Mouse (Mus musculus): ENCODE data around the gene Cxadr. TPM values are rescaled to one million over a fixed set of nuclear protein-coding genes. Genes with fewer than 3 reads are reported as not detected.

Gene Cxadr
- polyA plus RNA-seq, 1 experiment from 2014 or later = 131 TPM

- H3K4me3 ChIP-seq (replicated peaks) = peak overlapping the region; percentile 82
- no peak overlapping the region for H3K27ac ChIP-seq (replicated peaks)
- WGBS = 55% methylated on average over 10 of the region's 10 CpGs
- no peak overlapping the region for H3K9ac ChIP-seq (replicated peaks)
- no peak for ATAC-seq (ENCODE audit: low FRiP score)
- H3K36me3 ChIP-seq = no peaks in the 10 kb centered on the region
- H3K4me2 ChIP-seq = peak overlapping the region; percentile 69
- H3K4me1 ChIP-seq = peaks cover 14% of the 10 kb centered on the region; the same call in 1 of the 2 replicates
- no peaks in the 10 kb centered on the region for H3K9me3 ChIP-seq (replicated peaks)
- no peaks in the 10 kb centered on the region for H3K27me3 ChIP-seq (replicated peaks)
Observed at GRCm38 (mm10) chr16:78375222-78375621, 73.9 kb downstream of the Cxadr start.

- Histone ChIP-seq H3K4me1 (peaks cover 14% of the 10 kb centered on the region; the same call in 1 of the 2 replicates), H3K27me3 (replicated peaks) (no peaks in the 10 kb centered on the region), H3K4me2 (peak overlapping the region; percentile 69), H3K36me3 (no peaks in the 10 kb centered on the region), H3K9ac (replicated peaks) (peak overlapping the region; percentile 74), H3K4me3 (replicated peaks) (peak overlapping the region; percentile 82), H3K27ac (replicated peaks) (peak overlapping the region; percentile 58), H3K9me3 (replicated peaks) (no peaks in the 10 kb centered on the region)
- ATAC-seq (ENCODE audit: low FRiP score) = peak; percentile 67
- WGBS = under 1% methylated on average over 93 of the region's 100 CpGs
Observed at GRCm38 (mm10) chr16:78375821-78376691, 74.8 kb downstream of the Cxadr start.

GRCm38 (mm10) chr16:78376745-78377570, 75.7 kb downstream of the Cxadr start, which contains the start of gene Btg3:
Gene Btg3 (minus strand): TSS chr16:78377192.
- ATAC-seq (ENCODE audit: low FRiP score) = peak; percentile 98
- no peaks in the 10 kb centered on the region for H3K9me3 ChIP-seq (replicated peaks)

GRCm38 (mm10) chr16:78378493-78378892, 77.2 kb downstream of the Cxadr start:
- no peak for ATAC-seq (ENCODE audit: low FRiP score)
- H3K9me3 ChIP-seq (replicated peaks) = no peaks in the 10 kb centered on the region
- H3K4me3 ChIP-seq (replicated peaks) = no peak overlapping the region
- H3K27ac ChIP-seq (replicated peaks) = no peak overlapping the region
- no peak overlapping the region for H3K4me2 ChIP-seq
- H3K36me3 ChIP-seq = no peaks in the 10 kb centered on the region
- peaks cover 14% of the 10 kb centered on the region; the same call in 1 of the 2 replicates for H3K4me1 ChIP-seq
- H3K27me3 ChIP-seq (replicated peaks) = no peaks in the 10 kb centered on the region
- 85% methylated on average over 5 of the region's 5 CpGs for WGBS
- H3K9ac ChIP-seq (replicated peaks) = no peak overlapping the region

More at GRCm38 (mm10) chr16:78376745-78377570, 75.7 kb downstream of the Cxadr start, which contains the start of gene Btg3:
- Histone ChIP-seq H3K4me3 (replicated peaks) (peak within 1 kb of the TSS; percentile 82), H3K4me1 (peaks cover 14% of the 10 kb centered on the region; the same call in 1 of the 2 replicates), H3K36me3 (no peaks in the 10 kb centered on the region), H3K27ac (replicated peaks) (peak within 1 kb of the TSS; percentile 58), H3K9ac (replicated peaks) (peak within 1 kb of the TSS; percentile 74), H3K27me3 (replicated peaks) (no peaks in the 10 kb centered on the region), H3K4me2 (peak within 1 kb of the TSS; percentile 69)
- WGBS = 3% methylated on average over 50 of the region's 57 CpGs

GRCm38 (mm10) chr16:78389122-78389521, 87.8 kb downstream of the Cxadr start:
- H3K36me3 ChIP-seq = no peaks in the 10 kb centered on the region
- 53% methylated on average over 4 of the region's 4 CpGs for WGBS
- H3K9ac ChIP-seq (replicated peaks) = no peak overlapping the region

GRCm38 (mm10) chr16:78389986-78390385, 88.7 kb downstream of the Cxadr start:
- 89% methylated on average over 3 of the region's 3 CpGs for WGBS
- no peak for ATAC-seq (ENCODE audit: low FRiP score)
- H3K4me2 ChIP-seq = no peak overlapping the region
- no peak overlapping the region for H3K4me3 ChIP-seq (replicated peaks)
- no peaks in the 10 kb centered on the region for H3K9me3 ChIP-seq (replicated peaks)
- no peak overlapping the region for H3K27ac ChIP-seq (replicated peaks)
- H3K4me1 ChIP-seq = no peaks in the 10 kb centered on the region
- no peak overlapping the region for H3K9ac ChIP-seq (replicated peaks)
- no peaks in the 10 kb centered on the region for H3K27me3 ChIP-seq (replicated peaks)
- H3K36me3 ChIP-seq = no peaks in the 10 kb centered on the region

More at GRCm38 (mm10) chr16:78389122-78389521, 87.8 kb downstream of the Cxadr start:
- Histone ChIP-seq H3K27ac (replicated peaks) (no peak overlapping the region; the same call in 1 of the 2 replicates), H3K4me2 (no peak overlapping the region), H3K4me3 (replicated peaks) (no peak overlapping the region), H3K27me3 (replicated peaks) (no peaks in the 10 kb centered on the region), H3K4me1 (no peaks in the 10 kb centered on the region), H3K9me3 (replicated peaks) (no peaks in the 10 kb centered on the region)
- ATAC-seq (ENCODE audit: low FRiP score) = peak; percentile 73

- H3K4me1 ChIP-seq = no peaks in the 10 kb centered on the region
- no peak overlapping the region for H3K27ac ChIP-seq (replicated peaks)
- no peaks in the 10 kb centered on the region for H3K36me3 ChIP-seq
- H3K4me3 ChIP-seq (replicated peaks) = no peak overlapping the region
- H3K9ac ChIP-seq (replicated peaks) = no peak overlapping the region
- H3K4me2 ChIP-seq = no peak overlapping the region
- WGBS = 81% methylated on average over 2 of the region's 2 CpGs
- no peaks in the 10 kb centered on the region for H3K9me3 ChIP-seq (replicated peaks)
- ATAC-seq (ENCODE audit: low FRiP score) = no peak
- no peaks in the 10 kb centered on the region for H3K27me3 ChIP-seq (replicated peaks)
Observed at GRCm38 (mm10) chr16:78391354-78391753, 90.1 kb downstream of the Cxadr start.

GRCm38 (mm10) chr16:78398734-78399133, 97.4 kb downstream of the Cxadr start:
- ATAC-seq (ENCODE audit: low FRiP score) = no peak
- no peak overlapping the region for H3K4me3 ChIP-seq (replicated peaks)
- H3K27me3 ChIP-seq (replicated peaks) = no peaks in the 10 kb centered on the region
- H3K36me3 ChIP-seq = no peaks in the 10 kb centered on the region
- no peaks in the 10 kb centered on the region for H3K9me3 ChIP-seq (replicated peaks)
- H3K9ac ChIP-seq (replicated peaks) = no peak overlapping the region
- H3K4me1 ChIP-seq = no peaks in the 10 kb centered on the region
- H3K4me2 ChIP-seq = no peak overlapping the region
- no peak overlapping the region for H3K27ac ChIP-seq (replicated peaks)
- WGBS = 93% methylated on average over 6 of the region's 6 CpGs

- H3K4me3 ChIP-seq (replicated peaks) = no peak overlapping the region
- 96% methylated on average over 3 of the region's 3 CpGs for whole genome bisulfite sequencing
- no peaks in the 10 kb centered on the region for H3K9me3 ChIP-seq (replicated peaks)
- no peak for ATAC-seq (ENCODE audit: low FRiP score)
- H3K27me3 ChIP-seq (replicated peaks) = no peaks in the 10 kb centered on the region
- H3K4me1 ChIP-seq = no peaks in the 10 kb centered on the region
- no peak overlapping the region for H3K9ac ChIP-seq (replicated peaks)
- no peak overlapping the region for H3K4me2 ChIP-seq
- no peaks in the 10 kb centered on the region for H3K36me3 ChIP-seq
- H3K27ac ChIP-seq (replicated peaks) = no peak overlapping the region
Observed at GRCm38 (mm10) chr16:78399423-78399822, 98.1 kb downstream of the Cxadr start.

GRCm38 (mm10) chr16:78402316-78402715, 101.0 kb downstream of the Cxadr start:
- ATAC-seq (ENCODE audit: low FRiP score) = no peak
- H3K4me3 ChIP-seq (replicated peaks) = no peak overlapping the region
- no peaks in the 10 kb centered on the region for H3K4me1 ChIP-seq
- no peaks in the 10 kb centered on the region for H3K27me3 ChIP-seq (replicated peaks)
- no peak overlapping the region for H3K27ac ChIP-seq (replicated peaks)
- WGBS = 61% methylated on average over 2 of the region's 2 CpGs
- no peaks in the 10 kb centered on the region for H3K9me3 ChIP-seq (replicated peaks)
- no peak overlapping the region for H3K9ac ChIP-seq (replicated peaks)
- H3K36me3 ChIP-seq = no peaks in the 10 kb centered on the region
- no peak overlapping the region for H3K4me2 ChIP-seq

GRCm38 (mm10) chr16:78406657-78407056, 105.4 kb downstream of the Cxadr start:
- ATAC-seq (ENCODE audit: low FRiP score) = no peak
- no peak overlapping the region for H3K4me2 ChIP-seq
- no peak overlapping the region for H3K4me3 ChIP-seq (replicated peaks)
- no peaks in the 10 kb centered on the region for H3K36me3 ChIP-seq
- 84% methylated on average over 2 of the region's 2 CpGs for WGBS
- H3K27me3 ChIP-seq (replicated peaks) = no peaks in the 10 kb centered on the region
- no peak overlapping the region for H3K9ac ChIP-seq (replicated peaks)
- no peak overlapping the region for H3K27ac ChIP-seq (replicated peaks)
- H3K4me1 ChIP-seq = no peaks in the 10 kb centered on the region
- H3K9me3 ChIP-seq (replicated peaks) = no peaks in the 10 kb centered on the region

Measured in neural tube, embryonic 15.5 days (tissue).